Mouse (Mus musculus) forebrain, embryonic 14.5 days (tissue): ENCODE measurements around the gene Insrr. TPM values are rescaled to one million over a fixed set of nuclear protein-coding genes. Genes with fewer than 3 reads are reported as not detected.
A peak's percentile ranks its signal among the peaks of the same experiment; 100 is the strongest.

Experiments used
- ATAC-seq: fragments of 200-750 bp; cut with Nextera tagmentation; 2 replicates; pipeline ENCODE4 v1.8.0; 2017; ENCODE audit warnings: mild to moderate bottlenecking, moderate library complexity
- DNase-seq: peaks from one replicate; pipeline ENCODE4 v3.0.0-alpha.2; 2015; ENCODE audit warnings: low spot score
- H3K27ac ChIP-seq: fragments of 300-500 bp; sonication (generic); 2 replicates; pipeline ENCODE4 v1.5.1; 2014; ENCODE audit warnings: low read depth, mild to moderate bottlenecking, control low read depth, low read length, moderate library complexity
- H3K27me3 ChIP-seq: fragments of 300-500 bp; sonication (generic); replicated peaks from 2 replicates; pipeline ENCODE4 v1.6.1; 2014; ENCODE audit warnings: low read length, control low read depth, mixed read lengths; ENCODE audit not compliant: control insufficient read depth, insufficient read depth
- H3K36me3 ChIP-seq: fragments of 300-500 bp; sonication (generic); 2 replicates; pipeline ENCODE4 v1.6.1; 2014; ENCODE audit warnings: low read length, control low read depth; ENCODE audit not compliant: control insufficient read depth, insufficient read depth
- H3K4me1 ChIP-seq: fragments of 300-500 bp; sonication (generic); 2 replicates; pipeline ENCODE4 v1.6.1; 2014; ENCODE audit warnings: antibody characterized with exemption, low read length, control low read depth; ENCODE audit not compliant: control insufficient read depth, insufficient read depth
- H3K4me2 ChIP-seq: fragments of 300-500 bp; sonication (generic); 2 replicates; pipeline ENCODE4 v1.6.1; 2014; ENCODE audit warnings: mild to moderate bottlenecking, control low read depth, low read length
- H3K4me3 ChIP-seq: fragments of 300-500 bp; sonication (generic); 2 replicates; pipeline ENCODE4 v1.5.1; 2014; ENCODE audit warnings: low read depth, low read length, control low read depth
- H3K9ac ChIP-seq: fragments of 300-500 bp; sonication (generic); 2 replicates; pipeline ENCODE4 v1.6.1; 2014; ENCODE audit warnings: mild to moderate bottlenecking, low read length, control low read depth, moderate library complexity
- H3K9me3 ChIP-seq: fragments of 300-500 bp; sonication (generic); replicated peaks from 2 replicates; pipeline ENCODE4 v1.6.1; 2016; ENCODE audit warnings: low read length, control low read depth, mixed read lengths; ENCODE audit not compliant: control insufficient read depth
- WGBS: fragments of 180-500 bp; shearing (Covaris S2); extraction: QIAGEN DNeasy Blood & Tissue Kit; methylation state at CpG from one replicate; pipeline ENCODE4 v1.1.7; 2014; 5-methylcytosine and 5-hydroxymethylcytosine counted together
- polyA plus RNA-seq: library from polyadenylated mRNA; unstranded; fragments of >200 nt; fragmentation: Nextera tagmentation; extraction: Ambion mirVana; gene quantifications from 2 replicates; pipeline ENCODE4 v1.2.1, GENCODE M21; 2014

Insrr gene
- polyA plus RNA-seq, 1 experiment from 2014 or later: 0.66 TPM

DNA sequence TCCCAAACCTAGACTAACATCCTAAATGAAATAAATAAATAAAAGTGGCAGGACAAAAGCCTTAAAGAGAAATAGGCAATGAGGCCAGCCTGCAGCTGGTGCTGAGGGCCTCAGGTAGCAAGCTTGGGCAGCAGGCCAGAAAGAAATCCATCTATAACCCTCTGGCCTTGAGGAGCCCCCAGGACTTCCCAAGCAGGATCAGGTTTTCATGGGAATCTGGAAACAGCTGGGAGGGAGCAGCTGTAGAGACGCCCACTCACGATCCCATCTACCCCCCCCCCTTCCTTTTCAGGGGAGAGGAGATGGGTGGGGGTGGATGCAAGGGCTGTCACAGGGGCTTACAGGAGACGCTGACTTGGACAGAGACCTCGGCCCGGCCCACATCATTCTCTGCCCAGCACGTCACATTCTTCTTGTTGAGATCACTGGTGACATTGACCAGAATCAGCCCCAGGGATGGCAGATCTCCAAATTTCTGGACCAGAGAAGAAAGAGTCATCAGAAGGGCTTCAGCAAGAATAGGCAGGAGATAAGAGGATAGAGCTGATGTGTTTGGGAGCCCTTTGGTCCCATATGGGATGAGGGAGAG lies 11.0 kb upstream of the Insrr start:
- DNase-seq (no peak), ATAC-seq (no peak)
- no peaks in the 10 kb centered on the region for H3K9me3 ChIP-seq
- no peak overlapping the region for H3K4me3 ChIP-seq
- H3K27ac ChIP-seq: no peak overlapping the region
- H3K36me3 ChIP-seq: no peaks in the 10 kb centered on the region
- no peaks in the 10 kb centered on the region for H3K27me3 ChIP-seq
- no peak overlapping the region for H3K9ac ChIP-seq
- H3K4me1 ChIP-seq: 0 out of 2 replicates have a peak, but pooled peaks cover 3% of the 10 kb centered on the region
- WGBS: 72% methylated on average over 6 of the region's 6 CpGs
- no peak overlapping the region for H3K4me2 ChIP-seq

DNA sequence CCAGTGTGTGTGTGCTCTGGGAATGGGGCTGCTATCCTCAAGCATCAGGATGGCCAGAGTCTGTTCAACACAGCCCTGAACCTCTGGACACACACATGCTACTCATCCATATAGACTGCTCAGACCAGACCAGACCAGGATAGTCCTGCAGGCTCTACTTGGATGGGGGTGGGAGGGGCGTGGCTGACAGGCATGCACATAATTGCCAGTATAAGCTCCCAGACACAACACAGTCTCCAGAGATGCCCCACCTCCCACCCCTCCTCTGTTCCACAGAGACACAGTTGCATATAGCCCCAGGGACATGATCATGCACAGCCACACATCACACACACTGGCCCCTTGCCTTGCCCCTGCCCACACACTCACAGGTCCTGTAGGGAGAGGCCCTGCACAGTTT lies 7.5 kb upstream of the Insrr start:
- H3K36me3 ChIP-seq: no peaks in the 10 kb centered on the region
- no peak overlapping the region for H3K4me2 ChIP-seq
- H3K27ac ChIP-seq: no peak overlapping the region
- no peaks in the 10 kb centered on the region for H3K9me3 ChIP-seq
- H3K27me3 ChIP-seq: peaks cover 19% of the 10 kb centered on the region
- ATAC-seq (no peak), DNase-seq (no peak)
- WGBS: 65% methylated on average over 1 of the region's 1 CpGs
- H3K9ac ChIP-seq: no peak overlapping the region
- H3K4me1 ChIP-seq: 0 out of 2 replicates have a peak, but pooled peaks cover 3% of the 10 kb centered on the region
- H3K4me3 ChIP-seq: no peak overlapping the region

DNA sequence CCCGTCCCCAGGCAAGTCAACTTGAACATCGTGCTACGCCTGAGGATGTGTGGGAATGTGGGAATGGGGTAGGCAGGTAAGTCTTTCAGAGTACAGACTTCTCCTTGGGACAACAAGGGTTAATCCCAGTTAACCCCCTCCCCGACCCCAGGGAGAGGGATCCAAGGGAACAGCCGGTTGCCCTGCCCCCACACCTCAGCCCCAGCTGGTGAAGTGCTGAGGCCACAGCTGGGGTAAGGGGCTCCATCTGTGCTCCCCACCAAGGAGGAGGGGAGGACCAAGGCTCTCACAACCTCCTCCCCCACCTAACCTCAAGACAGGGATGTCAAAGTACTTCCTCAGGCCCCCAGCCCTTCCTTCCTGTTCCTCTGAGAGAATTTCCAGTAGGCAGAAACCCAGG lies 7.0 kb upstream of the Insrr start:
- Histone ChIP-seq H3K4me1 (peaks cover 5% of the 10 kb centered on the region), H3K4me3 (no peak overlapping the region), H3K4me2 (no peak overlapping the region), H3K27me3 (peaks cover 24% of the 10 kb centered on the region), H3K27ac (no peak overlapping the region), H3K9me3 (no peaks in the 10 kb centered on the region), H3K36me3 (no peaks in the 10 kb centered on the region), H3K9ac (no peak overlapping the region)
- ATAC-seq: no peak
- no peak for DNase-seq
- WGBS: 25% methylated on average over 5 of the region's 5 CpGs

DNA sequence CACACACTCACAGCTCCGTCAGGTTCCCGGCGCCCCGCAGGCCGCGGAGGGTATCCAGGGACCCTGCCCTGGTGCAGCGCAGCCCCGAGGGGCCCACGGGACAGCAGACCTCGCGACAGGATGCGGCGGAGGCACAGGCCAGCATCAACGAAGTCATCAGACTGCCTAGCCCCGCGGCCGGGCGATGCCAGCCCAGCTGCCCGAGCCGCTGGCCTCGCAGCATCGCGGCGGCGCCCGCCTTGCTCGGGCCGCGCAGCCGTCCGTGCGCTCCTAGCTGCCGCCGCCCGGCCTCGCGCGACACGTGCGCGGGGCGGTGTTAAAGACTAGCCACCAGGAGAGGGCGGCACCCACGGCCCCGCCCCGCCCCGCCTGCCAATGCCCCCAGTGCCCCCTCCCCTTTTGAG lies 1.8 kb upstream of the Insrr start, which contains the start of gene Ntrk1:
Gene Ntrk1, minus strand, starts transcription at position 241 of the 404 bp plus-strand sequence.
- H3K36me3 ChIP-seq: no peaks in the 10 kb centered on the region
- H3K9ac ChIP-seq: peak within 1 kb of the TSS; percentile 47
- peaks cover 70% of the 10 kb centered on the region for H3K27me3 ChIP-seq
- 1% methylated on average over 47 of the region's 47 CpGs for WGBS
- no peak for DNase-seq
- H3K4me3 ChIP-seq: peak within 1 kb of the TSS; percentile 25
- H3K4me2 ChIP-seq: peak within 1 kb of the TSS; percentile 48
- peaks cover 11% of the 10 kb centered on the region for H3K4me1 ChIP-seq
- ATAC-seq: peak; percentile 52; the same call in 1 of the 2 replicates
- H3K9me3 ChIP-seq: no peaks in the 10 kb centered on the region
- no peak within 1 kb of the TSS for H3K27ac ChIP-seq

DNA sequence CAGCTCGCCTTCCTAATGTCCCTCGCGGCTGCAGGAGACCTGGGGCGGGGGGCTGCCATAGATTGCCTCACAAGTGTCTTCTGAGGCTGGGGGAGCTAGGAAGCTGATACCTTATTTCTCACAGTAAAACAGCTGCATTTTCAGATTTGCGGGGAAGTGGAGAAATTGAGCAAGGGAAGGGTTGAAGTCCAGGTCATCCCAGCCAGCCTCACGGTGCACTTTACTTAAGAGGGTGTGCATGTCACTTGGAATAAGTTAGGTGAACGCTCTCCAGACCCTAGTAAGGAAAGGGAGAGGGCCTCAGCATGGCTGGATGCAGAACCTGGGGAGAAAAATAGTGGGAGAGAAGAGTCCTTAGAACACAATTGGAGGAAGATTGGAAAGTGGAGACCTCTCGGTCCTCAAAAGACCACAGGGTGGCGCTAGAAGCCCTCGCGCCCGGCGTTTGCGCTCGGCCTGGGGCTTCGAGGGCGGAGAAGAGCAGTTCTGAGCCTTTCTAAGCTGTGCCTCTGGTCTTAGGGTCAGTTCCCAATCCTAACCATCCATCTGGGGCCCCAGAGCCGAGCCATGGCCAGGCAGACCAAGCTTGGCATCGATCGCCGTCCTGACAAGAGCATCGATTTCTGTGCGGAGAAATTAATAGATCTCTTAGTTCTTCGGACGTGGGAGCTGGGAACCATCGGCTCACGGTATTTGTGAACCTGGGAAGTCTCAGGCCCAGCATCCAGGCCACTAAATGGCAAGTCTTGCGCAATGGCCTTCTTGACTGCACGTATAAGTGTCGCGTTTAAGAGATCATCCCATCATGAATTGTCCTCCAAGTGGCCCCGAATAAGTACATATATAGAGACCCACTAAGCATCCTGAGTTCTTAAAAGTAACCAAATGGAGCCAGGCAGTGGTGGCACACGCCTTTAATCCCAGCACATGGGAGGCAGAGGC lies 1.1 kb upstream of the Insrr start:
- Histone ChIP-seq H3K9ac (peak overlapping the region; percentile 47), H3K9me3 (no peaks in the 10 kb centered on the region), H3K4me3 (peak overlapping the region; percentile 25), H3K4me2 (peak overlapping the region; percentile 48), H3K4me1 (peaks cover 11% of the 10 kb centered on the region), H3K27ac (no peak overlapping the region), H3K36me3 (no peaks in the 10 kb centered on the region), H3K27me3 (peaks cover 72% of the 10 kb centered on the region)
- WGBS: 14% methylated on average over 33 of the region's 33 CpGs
- DNase-seq (peak; percentile 60), ATAC-seq (no peak; the same call in 1 of the 2 replicates)

DNA sequence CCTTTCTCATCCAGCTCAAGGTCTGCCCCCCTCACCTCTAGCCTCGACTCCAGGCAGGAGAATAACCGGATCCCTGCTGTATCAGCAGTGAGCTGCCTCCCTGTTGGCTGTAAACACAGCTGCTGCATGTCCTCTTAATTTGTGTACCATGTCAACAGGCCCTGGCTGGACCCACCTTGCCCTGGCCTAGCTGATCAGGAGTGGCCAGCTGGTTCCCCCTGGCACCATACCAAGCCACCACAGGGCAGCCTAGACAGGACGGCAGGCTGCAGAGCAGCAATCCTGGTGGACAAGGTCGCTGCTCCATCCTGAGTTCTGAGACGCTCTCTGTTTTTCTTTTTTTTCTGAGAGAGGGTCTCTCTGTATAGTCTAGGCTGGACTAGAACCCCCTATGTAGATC lies 4.9 kb downstream of the Insrr start:
- peaks cover 7% of the 10 kb centered on the region; the same call in 1 of the 2 replicates for H3K4me1 ChIP-seq
- H3K27ac ChIP-seq: no peak overlapping the region
- H3K27me3 ChIP-seq: peaks cover 52% of the 10 kb centered on the region

DNA sequence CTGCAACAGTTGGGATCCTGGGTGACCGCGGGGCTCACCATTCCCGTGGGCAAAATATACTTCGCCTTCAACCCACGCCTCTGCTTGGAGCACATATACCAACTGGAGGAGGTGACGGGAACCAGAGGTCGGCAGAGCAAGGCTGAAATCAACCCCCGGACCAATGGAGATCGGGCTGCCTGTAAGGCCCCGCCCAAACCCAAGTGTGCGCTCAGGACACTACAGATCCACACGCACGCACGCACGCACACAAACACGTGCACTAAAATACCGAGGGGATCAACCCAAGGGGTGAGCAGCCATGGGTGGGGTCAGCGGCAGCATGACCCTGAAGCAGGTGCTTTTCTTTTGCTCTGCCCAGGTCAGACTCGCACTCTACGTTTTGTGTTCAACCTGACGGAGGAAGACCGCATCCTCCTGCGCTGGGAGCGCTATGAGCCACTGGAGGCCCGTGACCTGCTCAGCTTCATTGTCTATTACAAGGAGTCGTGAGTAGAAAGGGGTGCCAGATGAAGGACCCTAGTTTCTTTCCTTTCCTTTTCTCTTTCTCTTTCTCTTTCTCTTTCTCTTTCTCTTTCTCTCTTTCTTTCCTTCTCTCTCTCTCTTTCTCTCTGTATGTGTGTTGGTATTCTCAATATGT lies 7.4 kb downstream of the Insrr start:
- Histone ChIP-seq H3K4me2 (peak overlapping the region; percentile 43), H3K4me3 (0 out of 2 replicates have a peak overlapping the region, but pooled peaks have one; percentile 7), H3K9me3 (no peaks in the 10 kb centered on the region), H3K4me1 (peaks cover 4% of the 10 kb centered on the region; the same call in 1 of the 2 replicates), H3K36me3 (no peaks in the 10 kb centered on the region), H3K27ac (no peak overlapping the region), H3K27me3 (peaks cover 43% of the 10 kb centered on the region), H3K9ac (0 out of 2 replicates have a peak overlapping the region, but pooled peaks have one; percentile 8)
- WGBS: 1% methylated on average over 26 of the region's 26 CpGs
- ATAC-seq: no peak
- no peak for DNase-seq

More for the DNA sequence above, 4.9 kb downstream of the Insrr start:
- Histone ChIP-seq H3K4me2 (no peak overlapping the region), H3K9ac (no peak overlapping the region), H3K9me3 (no peaks in the 10 kb centered on the region), H3K36me3 (no peaks in the 10 kb centered on the region), H3K4me3 (no peak overlapping the region)
- ATAC-seq: no peak
- DNase-seq: no peak
- WGBS: 66% methylated on average over 5 of the region's 5 CpGs

DNA sequence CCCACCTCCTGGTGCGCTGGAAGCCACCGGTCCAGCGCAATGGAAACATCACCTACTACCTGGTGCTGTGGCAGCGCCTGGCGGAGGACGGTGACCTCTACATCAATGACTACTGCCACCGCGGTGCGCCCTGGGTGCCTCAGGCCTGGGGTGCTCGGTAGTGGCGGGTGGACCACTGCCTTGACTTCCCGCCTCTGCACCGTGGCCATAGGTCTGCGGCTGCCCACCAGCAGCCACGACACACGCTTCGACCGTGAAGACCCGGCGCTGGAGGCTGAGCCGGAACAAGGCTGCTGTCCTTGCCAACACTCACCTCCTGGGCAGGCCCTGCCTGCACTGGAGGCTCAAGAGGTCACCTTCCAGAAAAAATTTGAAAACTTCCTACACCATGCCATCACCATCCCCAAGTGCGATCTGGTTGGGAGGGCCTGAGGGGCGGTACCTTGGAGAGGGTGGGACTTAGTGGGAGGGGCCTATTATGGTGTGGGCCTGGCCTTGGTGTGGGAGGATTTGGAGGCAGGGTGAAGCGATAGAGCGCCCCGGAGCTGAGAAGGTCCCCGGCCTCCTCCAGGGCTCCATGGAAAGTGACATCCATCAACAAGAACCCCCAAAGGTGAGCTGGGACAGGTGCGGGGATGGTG lies 12.7 kb downstream of the Insrr start:
- peak overlapping the region; percentile 26; the same call in 1 of the 2 replicates for H3K4me2 ChIP-seq
- no peak for DNase-seq
- H3K4me3 ChIP-seq: peak overlapping the region; percentile 5; the same call in 1 of the 2 replicates
- no peaks in the 10 kb centered on the region for H3K36me3 ChIP-seq
- ATAC-seq: no peak
- H3K9me3 ChIP-seq: no peaks in the 10 kb centered on the region
- H3K9ac ChIP-seq: no peak overlapping the region
- H3K27me3 ChIP-seq: peaks cover 43% of the 10 kb centered on the region
- 6% methylated on average over 28 of the region's 28 CpGs for WGBS
- no peak overlapping the region for H3K27ac ChIP-seq
- H3K4me1 ChIP-seq: 0 out of 2 replicates have a peak, but pooled peaks cover 3% of the 10 kb centered on the region
